Mouse (Mus musculus) bone marrow macrophage, adult 2 months (primary cell): ENCODE data around the gene Otulinl. TPM values are rescaled to one million over a fixed set of nuclear protein-coding genes. Genes with fewer than 3 reads are reported as not detected.
"Not testable (repeated sequence)": the region's sequence is repeated elsewhere in the genome, so short reads cannot be mapped to it uniquely, and the experiment has no call there.

Experiments used
- H3K27ac ChIP-seq: 2 replicates; pipeline ENCODE4 v1.5.1; 2012; ENCODE audit warnings: low read depth, low read length; ENCODE audit not compliant: insufficient read depth
- H3K4me1 ChIP-seq: 2 replicates; pipeline ENCODE4 v1.6.1; 2012; ENCODE audit warnings: low read length; ENCODE audit not compliant: control insufficient read depth, insufficient read depth
- H3K4me3 ChIP-seq: 2 replicates; pipeline ENCODE4 v1.5.1; 2012; ENCODE audit warnings: mild to moderate bottlenecking, low read length, moderate library complexity; ENCODE audit not compliant: insufficient read depth
- CTCF ChIP-seq: IDR thresholded peaks from 2 replicates; pipeline ENCODE4 v1.5.1; 2012; ENCODE audit warnings: low read depth, mild to moderate bottlenecking, low read length, moderate library complexity
- POLR2A ChIP-seq: IDR thresholded peaks from 2 replicates; pipeline ENCODE4 v1.6.1; 2012; ENCODE audit warnings: mild to moderate bottlenecking, low read depth, low read length, borderline replicate concordance
- polyA plus RNA-seq: library from polyadenylated mRNA; stranded (reverse); fragments of >200 nt; gene quantifications from 2 replicates; pipeline ENCODE4 v1.2.4, GENCODE M21; 2012; ENCODE audit not compliant: missing spikeins, insufficient read depth, insufficient read length

Gene Otulinl
- 256 and 264 TPM in 2 replicates for polyA plus RNA-seq

DNA sequence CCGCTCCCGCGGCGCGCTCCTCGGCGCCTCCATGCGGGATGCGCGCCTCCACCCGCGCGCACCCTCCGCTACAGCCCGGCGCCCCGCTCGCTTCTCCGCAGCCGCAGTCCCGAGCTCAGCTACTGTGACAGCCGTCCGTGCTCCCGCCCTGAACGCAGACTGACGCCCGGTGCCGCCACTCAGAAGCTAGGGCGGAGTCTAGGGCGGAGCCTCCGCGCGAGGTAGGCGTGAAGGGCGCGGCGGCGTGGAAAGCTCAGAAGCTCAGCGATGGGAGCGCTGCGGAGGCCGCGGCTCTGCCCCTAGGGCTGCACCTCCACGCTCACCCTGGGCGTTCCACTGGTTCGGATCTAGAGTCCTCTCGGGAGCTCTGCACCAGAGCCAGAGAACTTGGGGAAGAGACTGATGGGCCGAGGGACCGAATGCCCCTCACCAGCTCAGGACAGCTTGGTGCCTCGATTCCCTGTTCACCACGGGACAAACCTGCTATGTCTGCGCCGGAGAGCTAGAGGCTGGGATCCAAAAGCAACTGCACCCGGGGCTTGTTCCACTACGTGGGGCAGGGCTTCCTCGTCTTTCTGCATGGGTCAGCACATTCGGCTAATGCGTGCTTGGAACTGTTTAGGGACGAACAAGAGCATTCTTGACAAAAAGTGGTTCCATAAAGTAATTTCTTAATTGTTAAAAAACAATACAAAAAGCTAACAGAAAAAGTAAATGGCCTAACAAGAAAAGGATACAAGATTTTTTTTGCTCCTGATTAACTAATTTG lies at the start of gene Otulinl:
Gene Otulinl (minus strand): TSS at position 161 of the 769 bp plus-strand sequence.
- Histone ChIP-seq H3K27ac (peak within 1 kb of the TSS; percentile 81), H3K4me3 (peak within 1 kb of the TSS; percentile 73), H3K4me1 (peaks cover 33% of the 10 kb centered on the region)
- TF ChIP-seq POLR2A, result 0 out of 2 replicates have a peak, but pooled peaks have one; percentile 22
- TF ChIP-seq CTCF, result no peak

DNA sequence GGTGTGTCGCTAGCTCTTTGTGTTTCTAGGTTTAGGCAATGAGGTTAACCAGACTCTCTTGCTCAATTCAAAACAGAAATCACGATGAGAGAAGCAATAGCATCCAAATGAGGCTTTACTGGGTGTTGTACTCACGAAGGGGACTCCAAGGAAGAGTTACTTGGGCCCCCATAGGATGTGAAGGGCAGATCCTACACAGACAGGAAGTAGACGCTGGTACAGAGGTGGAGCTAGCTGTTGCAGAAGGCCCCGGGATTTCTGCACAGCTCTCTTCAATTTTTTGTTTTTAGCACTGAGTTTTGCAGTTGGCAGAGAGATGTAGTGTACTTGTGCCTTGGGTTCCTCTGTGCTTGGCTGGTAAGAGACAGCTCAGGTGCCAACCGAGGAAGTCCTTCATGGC lies 44.8 kb upstream of the Otulinl start:
- Histone ChIP-seq H3K27ac (peak overlapping the region; percentile 97), H3K4me1 (peaks cover 32% of the 10 kb centered on the region), H3K4me3 (no peak overlapping the region)
- TF ChIP-seq POLR2A (no peak), CTCF (no peak)

DNA sequence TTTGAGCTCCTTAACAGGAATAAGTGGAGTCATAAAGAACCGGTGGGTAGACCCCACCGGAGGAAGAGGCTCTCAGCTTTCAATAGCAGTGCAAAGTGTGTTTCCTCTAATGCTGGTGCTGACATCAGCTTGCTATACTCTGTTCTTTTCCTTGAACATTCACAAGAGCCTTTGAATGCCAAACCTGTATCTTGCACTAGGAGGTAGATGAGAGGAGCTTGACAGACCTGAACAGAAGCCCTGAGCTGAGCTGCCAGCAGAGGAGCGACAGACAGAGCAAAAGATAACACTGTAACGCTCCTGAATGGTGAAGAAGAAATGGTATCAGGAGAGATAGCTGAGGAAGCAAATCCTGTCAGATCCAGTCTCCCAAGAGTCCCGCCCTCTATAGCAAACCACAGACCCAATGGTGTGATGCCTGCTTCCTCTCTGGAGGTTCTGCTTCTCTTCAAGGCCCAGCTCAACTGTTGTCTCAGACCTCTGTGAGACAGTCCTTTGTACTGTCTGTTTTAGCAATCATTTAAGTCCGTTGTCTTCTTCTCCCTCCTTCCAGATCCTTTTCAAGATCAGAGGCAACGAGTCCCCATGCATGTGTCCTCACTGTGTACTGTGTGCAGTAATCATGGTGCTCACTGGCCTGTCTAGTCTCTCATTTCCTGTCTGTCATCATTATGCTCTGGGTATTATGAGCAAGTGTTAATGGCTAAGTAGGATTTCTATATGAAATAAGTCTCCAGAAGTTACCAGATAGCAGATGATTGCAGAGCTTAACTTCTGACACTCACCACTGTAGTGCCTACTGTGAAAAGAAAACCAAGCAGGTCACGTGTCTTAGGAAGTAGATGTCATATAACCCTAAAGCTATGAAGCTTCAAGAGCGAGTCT lies 43.7 kb upstream of the Otulinl start:
- H3K27ac ChIP-seq, result peak overlapping the region; percentile 97
- peak overlapping the region; percentile 31 for H3K4me3 ChIP-seq
- peaks cover 32% of the 10 kb centered on the region for H3K4me1 ChIP-seq
- TF ChIP-seq POLR2A (no peak), CTCF (no peak)

DNA sequence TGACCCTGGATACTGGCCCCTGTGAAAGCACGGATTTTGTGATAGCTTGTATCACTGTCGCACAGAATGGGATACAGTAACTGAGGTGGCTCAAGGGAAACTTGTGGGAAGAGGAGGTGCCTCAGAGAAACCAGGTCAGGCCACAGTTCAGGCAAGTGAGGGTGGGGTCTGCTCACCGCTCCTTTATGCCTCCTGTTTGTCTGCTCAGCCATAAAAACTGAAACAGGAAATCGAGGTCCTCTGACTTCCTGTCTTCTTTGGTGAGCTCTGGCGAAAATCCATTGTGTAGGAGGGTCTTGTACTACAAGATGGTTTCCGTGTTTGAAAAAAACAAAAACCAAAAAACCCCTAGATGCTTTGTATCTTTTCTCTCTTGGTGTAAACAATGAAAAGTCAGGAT lies 42.9 kb upstream of the Otulinl start:
- no peak for TF ChIP-seq CTCF
- no peak for TF ChIP-seq POLR2A
- Histone ChIP-seq H3K4me1 (peaks cover 32% of the 10 kb centered on the region), H3K4me3 (peak overlapping the region; percentile 31), H3K27ac (peak overlapping the region; percentile 97)

DNA sequence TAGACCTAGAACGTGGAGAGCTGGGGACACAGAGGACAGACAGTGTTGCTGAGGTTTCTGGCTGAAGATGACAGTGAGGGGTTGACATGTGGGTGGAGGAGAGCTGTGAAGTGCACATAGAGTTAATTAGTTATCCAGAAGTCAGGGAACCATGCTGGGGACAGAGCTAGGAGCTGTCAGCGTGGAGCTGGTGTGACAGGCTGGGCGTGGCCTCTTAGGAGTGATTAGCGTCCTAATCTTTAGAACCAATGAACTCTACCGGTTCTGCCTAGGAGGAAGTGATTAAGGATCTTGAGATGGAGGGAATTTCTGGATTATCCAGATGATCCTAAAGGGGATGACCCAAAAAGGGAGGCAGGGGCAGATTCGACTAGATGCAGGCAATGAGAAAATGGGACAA lies 42.4 kb upstream of the Otulinl start:
- Histone ChIP-seq H3K4me3 (no peak overlapping the region), H3K27ac (peak overlapping the region; percentile 97), H3K4me1 (peaks cover 37% of the 10 kb centered on the region)
- TF ChIP-seq POLR2A (no peak), CTCF (no peak)

DNA sequence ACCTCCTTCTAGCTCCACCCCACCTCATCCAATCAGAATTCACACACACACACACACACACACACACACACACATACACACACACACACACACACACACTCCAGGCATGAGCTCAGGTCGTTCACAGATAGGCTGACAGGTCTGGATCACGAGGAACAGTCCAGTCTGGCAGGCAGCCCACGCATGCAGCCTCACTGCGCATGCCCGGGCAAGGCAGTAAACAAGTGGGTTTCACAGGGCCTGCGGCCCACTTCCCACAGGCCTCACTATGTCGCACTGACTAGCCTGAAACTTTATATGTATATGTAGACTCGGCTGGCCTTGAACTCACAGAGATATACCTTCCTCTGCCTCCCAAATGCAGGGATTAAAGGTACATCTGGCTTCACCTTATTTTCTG lies 38.9 kb upstream of the Otulinl start:
- not testable (repeated sequence) for H3K27ac ChIP-seq, H3K4me3 ChIP-seq
- H3K4me1 ChIP-seq, result peaks cover 33% of the 10 kb centered on the region

DNA sequence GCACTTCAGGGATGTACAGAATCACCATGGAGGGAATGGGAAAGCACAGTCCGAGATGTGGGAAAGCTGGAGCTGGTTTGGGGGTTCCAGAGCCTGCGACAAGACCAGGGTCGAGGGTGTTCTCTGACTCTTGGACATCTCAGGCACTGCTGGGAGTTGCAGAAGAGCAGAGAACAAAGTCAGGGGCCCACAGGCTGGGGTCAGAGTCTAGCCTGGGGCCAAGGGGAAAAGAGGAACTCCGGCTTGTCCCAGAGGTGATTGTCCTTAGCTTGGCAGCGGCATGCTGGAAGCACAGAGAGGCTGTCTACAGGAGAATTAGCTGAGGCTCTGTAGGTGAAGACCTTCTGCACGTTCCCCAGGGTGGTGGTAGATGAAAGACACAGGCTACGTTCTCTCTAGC lies 37.3 kb upstream of the Otulinl start:
- Histone ChIP-seq H3K4me3 (no peak overlapping the region), H3K27ac (no peak overlapping the region), H3K4me1 (peaks cover 21% of the 10 kb centered on the region)
- TF ChIP-seq POLR2A, result no peak
- TF ChIP-seq CTCF, result no peak

DNA sequence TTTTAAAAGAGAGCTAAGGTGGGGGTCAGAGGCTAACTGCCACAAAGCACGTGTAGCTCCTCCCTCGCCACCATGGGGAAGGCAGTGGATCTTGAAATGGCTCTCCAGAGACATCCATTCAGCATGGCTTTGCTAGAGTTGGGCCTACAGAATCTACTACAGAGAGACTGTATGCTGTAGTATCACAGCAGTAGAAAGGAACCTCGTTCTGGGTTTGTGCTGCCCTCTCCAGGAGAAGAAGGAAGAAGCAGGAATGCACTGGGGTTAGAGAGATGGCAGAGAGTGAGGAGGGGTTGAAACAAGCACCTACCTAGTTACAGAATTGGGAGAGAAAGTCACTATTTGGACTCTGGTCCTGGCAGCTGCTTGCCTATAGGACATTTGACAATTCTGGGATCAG lies 34.0 kb upstream of the Otulinl start:
- Histone ChIP-seq H3K4me3 (no peak overlapping the region), H3K4me1 (peaks cover 20% of the 10 kb centered on the region), H3K27ac (no peak overlapping the region)
- no peak for TF ChIP-seq CTCF
- no peak for TF ChIP-seq POLR2A

DNA sequence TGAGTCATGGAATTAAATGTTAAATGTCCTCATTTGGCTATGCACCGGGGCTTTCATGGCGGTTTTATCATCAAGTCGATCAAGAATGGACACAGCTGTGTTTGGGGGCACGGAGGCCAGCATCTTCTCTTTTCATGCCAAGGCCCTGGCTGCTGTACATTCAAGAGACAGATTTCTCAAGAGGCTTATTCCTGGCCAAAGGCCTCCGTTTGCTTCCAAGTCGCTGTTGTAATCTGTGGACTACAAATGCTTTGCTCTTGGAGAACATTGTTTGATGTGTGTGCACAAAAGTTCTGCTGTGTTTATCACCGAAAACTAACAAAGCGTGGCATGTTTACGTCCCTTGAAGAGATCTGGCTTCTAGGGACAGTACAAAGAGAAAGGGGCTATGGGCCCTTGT lies 29.3 kb upstream of the Otulinl start:
- TF ChIP-seq POLR2A (no peak), CTCF (no peak)
- H3K4me3 ChIP-seq, result no peak overlapping the region
- no peak overlapping the region for H3K27ac ChIP-seq
- H3K4me1 ChIP-seq, result peaks cover 45% of the 10 kb centered on the region
